Mouse (Mus musculus) heart, embryonic 16.5 days (tissue): ENCODE results near the gene Armc10. TPM values are rescaled to one million over a fixed set of nuclear protein-coding genes. Genes with fewer than 3 reads are reported as not detected.

Experiments used
- ATAC-seq: fragments of 200-750 bp; cut with Nextera tagmentation; replicated peaks from 2 replicates; pipeline ENCODE4 v1.8.0; 2017; ENCODE audit warnings: moderate number of reproducible peaks; ENCODE audit not compliant: insufficient read depth, low FRiP score; ENCODE audit errors: extremely low read depth
- H3K27ac ChIP-seq: fragments of 300-500 bp; sonication (generic); 2 replicates; pipeline ENCODE4 v1.5.1; 2014; ENCODE audit warnings: mild to moderate bottlenecking, low read length, control low read depth, moderate library complexity
- H3K27me3 ChIP-seq: fragments of 300-500 bp; sonication (generic); 2 replicates; pipeline ENCODE4 v1.6.1; 2014; ENCODE audit warnings: low read length, mixed read lengths; ENCODE audit not compliant: control insufficient read depth, insufficient read depth
- H3K36me3 ChIP-seq: fragments of 300-500 bp; sonication (generic); 2 replicates; pipeline ENCODE4 v1.6.1; 2014; ENCODE audit not compliant: control insufficient read depth, insufficient read depth
- H3K4me1 ChIP-seq: fragments of 300-500 bp; sonication (generic); 2 replicates; pipeline ENCODE4 v1.6.1; 2014; ENCODE audit warnings: low read length, mixed read lengths; ENCODE audit not compliant: control insufficient read depth, insufficient read depth
- H3K4me2 ChIP-seq: fragments of 300-500 bp; sonication (generic); 2 replicates; pipeline ENCODE4 v1.6.1; 2014; ENCODE audit warnings: low read depth, mild to moderate bottlenecking, control low read depth, low read length
- H3K4me3 ChIP-seq: fragments of 300-500 bp; sonication (generic); 2 replicates; pipeline ENCODE4 v1.5.1; 2014; ENCODE audit warnings: mild to moderate bottlenecking, control low read depth, low read length
- H3K9ac ChIP-seq: fragments of 300-500 bp; sonication (generic); 2 replicates; pipeline ENCODE4 v1.6.1; 2014; ENCODE audit warnings: low read length, control low read depth
- H3K9me3 ChIP-seq: fragments of 300-500 bp; sonication (generic); replicated peaks from 2 replicates; pipeline ENCODE4 v1.6.1; 2016; ENCODE audit warnings: low read length; ENCODE audit not compliant: control insufficient read depth
- WGBS: fragments of 180-500 bp; shearing (Covaris S2); extraction: QIAGEN DNeasy Blood & Tissue Kit; methylation state at CpG from one replicate; pipeline ENCODE4 v1.1.7; 2014; 5-methylcytosine and 5-hydroxymethylcytosine counted together
- polyA plus RNA-seq: library from polyadenylated mRNA; unstranded; fragments of >200 nt; fragmentation: Nextera tagmentation; extraction: Ambion mirVana; gene quantifications from 2 replicates; pipeline ENCODE4 v1.2.1, GENCODE M21; 2015

Gene Armc10
- polyA plus RNA-seq, 1 experiment from 2014 or later: 19.2 TPM

GRCm38 (mm10) chr5:21625916-21626315, 19.7 kb upstream of the Armc10 start:
- H3K9ac ChIP-seq: no peak overlapping the region
- no peaks in the 10 kb centered on the region for H3K4me1 ChIP-seq
- no peak overlapping the region for H3K27ac ChIP-seq
- no peaks in the 10 kb centered on the region for H3K27me3 ChIP-seq
- H3K36me3 ChIP-seq: no peaks in the 10 kb centered on the region
- H3K4me3 ChIP-seq: no peak overlapping the region
- H3K4me2 ChIP-seq: no peak overlapping the region
- ATAC-seq: no peak
- peaks cover 3% of the 10 kb centered on the region for H3K9me3 ChIP-seq

- no peak for ATAC-seq
- 0 out of 2 replicates have a peak, but pooled peaks cover 2% of the 10 kb centered on the region for H3K27me3 ChIP-seq
- no peaks in the 10 kb centered on the region for H3K36me3 ChIP-seq
- no peak overlapping the region for H3K27ac ChIP-seq
- H3K4me1 ChIP-seq: peaks cover 5% of the 10 kb centered on the region
- H3K4me2 ChIP-seq: no peak overlapping the region
- H3K4me3 ChIP-seq: no peak overlapping the region
- no peaks in the 10 kb centered on the region for H3K9me3 ChIP-seq
- no peak overlapping the region for H3K9ac ChIP-seq
- WGBS: 0% methylated on average over 1 of the region's 1 CpGs
Measured at GRCm38 (mm10) chr5:21640961-21641360, 4.7 kb upstream of the Armc10 start.

DNA sequence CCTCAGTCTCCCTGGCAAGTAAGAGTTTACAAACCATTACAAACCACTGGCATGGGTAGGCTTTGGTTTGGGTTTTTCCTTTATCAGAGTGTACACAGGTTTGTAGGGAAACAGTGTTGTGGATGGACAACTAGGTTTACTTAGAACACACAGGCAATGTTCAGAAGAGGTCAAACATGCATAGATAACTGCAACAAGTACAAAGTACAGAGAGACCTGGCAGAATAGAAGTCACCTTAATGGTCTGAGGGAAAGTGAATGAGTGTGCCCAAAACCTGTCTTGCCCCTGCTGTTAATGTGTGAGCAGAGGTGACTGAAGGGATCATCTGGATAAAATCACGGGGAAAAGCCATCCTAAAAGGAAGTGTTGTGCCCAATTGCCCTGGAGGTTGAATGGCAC, 2.0 kb upstream of the Armc10 start:
- no peaks in the 10 kb centered on the region for H3K9me3 ChIP-seq
- H3K4me1 ChIP-seq: peaks cover 15% of the 10 kb centered on the region
- no peak overlapping the region for H3K27ac ChIP-seq
- peaks cover 4% of the 10 kb centered on the region; the same call in 1 of the 2 replicates for H3K36me3 ChIP-seq
- ATAC-seq: no peak
- no peak overlapping the region for H3K9ac ChIP-seq
- 25% methylated on average over 1 of the region's 1 CpGs for WGBS
- H3K4me3 ChIP-seq: no peak overlapping the region
- H3K27me3 ChIP-seq: 0 out of 2 replicates have a peak, but pooled peaks cover 2% of the 10 kb centered on the region
- no peak overlapping the region for H3K4me2 ChIP-seq

- H3K4me2 ChIP-seq: peak overlapping the region; percentile 80
- H3K27ac ChIP-seq: peak overlapping the region; percentile 21; the same call in 1 of the 2 replicates
- peaks cover 15% of the 10 kb centered on the region for H3K4me1 ChIP-seq
- H3K9me3 ChIP-seq: no peaks in the 10 kb centered on the region
- no peak for ATAC-seq
- peak overlapping the region; percentile 29; the same call in 1 of the 2 replicates for H3K9ac ChIP-seq
- H3K4me3 ChIP-seq: peak overlapping the region; percentile 91
- 0 out of 2 replicates have a peak, but pooled peaks cover 2% of the 10 kb centered on the region for H3K27me3 ChIP-seq
- H3K36me3 ChIP-seq: peaks cover 17% of the 10 kb centered on the region
- 11% methylated on average over 14 of the region's 14 CpGs for WGBS
Measured at GRCm38 (mm10) chr5:21644891-21645438, 648 bp upstream of the Armc10 start.

GRCm38 (mm10) chr5:21646133-21646491, 499 bp downstream of the Armc10 start:
- H3K9me3 ChIP-seq: no peaks in the 10 kb centered on the region
- peaks cover 24% of the 10 kb centered on the region for H3K36me3 ChIP-seq
- H3K4me1 ChIP-seq: peaks cover 15% of the 10 kb centered on the region
- H3K4me2 ChIP-seq: peak overlapping the region; percentile 80
- peak overlapping the region; percentile 94 for H3K9ac ChIP-seq
- H3K27me3 ChIP-seq: 0 out of 2 replicates have a peak, but pooled peaks cover 2% of the 10 kb centered on the region
- WGBS: under 1% methylated on average over 25 of the region's 25 CpGs
- H3K27ac ChIP-seq: peak overlapping the region; percentile 79
- ATAC-seq: peak; percentile 5
- peak overlapping the region; percentile 91 for H3K4me3 ChIP-seq

DNA sequence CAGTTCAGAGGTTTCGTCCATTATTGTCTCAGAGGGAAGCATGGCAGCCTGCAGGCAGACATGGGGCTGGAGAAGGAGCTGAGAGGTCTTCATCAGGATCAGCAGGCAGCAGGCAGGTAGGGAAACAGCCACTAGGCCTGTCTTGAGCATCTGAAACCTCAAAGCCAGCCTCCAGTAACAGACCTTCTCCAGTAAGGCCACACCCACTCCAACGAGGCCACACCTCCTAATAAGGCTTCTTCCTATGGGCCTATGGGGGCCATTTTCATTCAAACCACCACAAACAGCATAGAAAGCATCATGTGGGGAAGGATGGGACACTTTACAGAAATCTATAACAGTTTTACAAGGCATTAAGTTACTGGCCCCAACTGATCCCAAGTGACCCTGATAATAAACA, 5.1 kb downstream of the Armc10 start:
- Histone ChIP-seq H3K36me3 (peaks cover 34% of the 10 kb centered on the region), H3K9ac (no peak overlapping the region), H3K4me3 (no peak overlapping the region), H3K4me1 (peaks cover 9% of the 10 kb centered on the region), H3K4me2 (no peak overlapping the region), H3K9me3 (no peaks in the 10 kb centered on the region), H3K27me3 (no peaks in the 10 kb centered on the region), H3K27ac (no peak overlapping the region)
- 75% methylated on average over 2 of the region's 2 CpGs for WGBS
- ATAC-seq: no peak

- Histone ChIP-seq H3K9ac (no peak overlapping the region), H3K27me3 (no peaks in the 10 kb centered on the region), H3K36me3 (peaks cover 38% of the 10 kb centered on the region), H3K4me1 (peaks cover 2% of the 10 kb centered on the region), H3K9me3 (no peaks in the 10 kb centered on the region), H3K4me2 (no peak overlapping the region), H3K4me3 (no peak overlapping the region), H3K27ac (no peak overlapping the region)
- ATAC-seq: peak; percentile 69
- whole genome bisulfite sequencing: 69% methylated on average over 7 of the region's 7 CpGs
Measured at GRCm38 (mm10) chr5:21651885-21652612, 6.4 kb downstream of the Armc10 start.

- ATAC-seq: no peak
Measured at GRCm38 (mm10) chr5:21656912-21657311, 11.3 kb downstream of the Armc10 start.

GRCm38 (mm10) chr5:21658038-21658437, 12.4 kb downstream of the Armc10 start:
- no peak for ATAC-seq
- Histone ChIP-seq H3K4me3 (no peak overlapping the region), H3K27me3 (no peaks in the 10 kb centered on the region), H3K9me3 (no peaks in the 10 kb centered on the region), H3K4me1 (peaks cover 4% of the 10 kb centered on the region), H3K36me3 (peaks cover 19% of the 10 kb centered on the region), H3K9ac (no peak overlapping the region), H3K4me2 (no peak overlapping the region), H3K27ac (no peak overlapping the region)
- WGBS: 88% methylated on average over 6 of the region's 6 CpGs

More at GRCm38 (mm10) chr5:21656912-21657311, 11.3 kb downstream of the Armc10 start:
- H3K27ac ChIP-seq: no peak overlapping the region
- H3K9ac ChIP-seq: no peak overlapping the region
- peaks cover 21% of the 10 kb centered on the region for H3K36me3 ChIP-seq
- H3K27me3 ChIP-seq: no peaks in the 10 kb centered on the region
- H3K4me1 ChIP-seq: peaks cover 4% of the 10 kb centered on the region
- H3K4me3 ChIP-seq: no peak overlapping the region
- no peaks in the 10 kb centered on the region for H3K9me3 ChIP-seq
- 85% methylated on average over 9 of the region's 9 CpGs for WGBS
- no peak overlapping the region for H3K4me2 ChIP-seq
